Mouse (Mus musculus): ENCODE results near the gene Trim24.

Gene Trim24

DNA sequence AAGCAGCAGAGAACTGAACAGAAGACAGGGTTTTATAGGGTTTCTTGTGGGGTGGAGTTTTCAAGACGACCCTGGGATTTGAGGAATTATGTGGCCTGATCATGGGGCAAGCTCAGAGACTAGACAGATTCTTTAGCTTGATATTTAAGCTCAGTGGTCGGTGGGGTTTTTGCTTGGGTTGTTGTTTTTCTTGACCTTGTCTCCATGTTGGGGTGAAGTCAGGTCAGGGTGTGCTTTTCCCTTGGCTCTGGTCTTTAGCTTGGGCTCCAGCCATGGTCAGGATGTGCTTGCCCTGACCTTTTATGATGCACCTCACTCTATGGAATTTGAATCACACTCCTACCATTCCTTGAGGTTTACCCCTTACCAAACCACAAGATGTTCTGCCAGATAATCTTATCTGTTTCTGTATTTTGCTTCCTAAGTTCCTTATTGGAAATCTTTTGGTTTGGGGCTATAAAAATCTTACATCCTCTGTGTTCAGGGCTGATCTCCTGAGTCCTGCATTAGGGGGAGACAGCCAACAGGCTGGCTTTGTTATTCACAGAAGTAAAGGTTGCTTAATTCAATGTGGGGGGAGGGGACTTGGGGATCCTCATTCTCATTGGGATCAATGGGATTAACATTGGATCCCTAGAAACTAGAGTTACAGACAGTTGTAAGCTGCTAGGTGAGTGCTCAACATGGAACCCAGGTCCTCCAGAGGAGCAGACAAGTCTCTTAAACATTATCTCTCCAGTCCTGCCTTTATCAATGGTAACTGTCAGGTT is 6.5 kb upstream of the Trim24 start:
- no peak for DNase-seq (ENCODE audit: low spot score in 2 of 2)

DNA sequence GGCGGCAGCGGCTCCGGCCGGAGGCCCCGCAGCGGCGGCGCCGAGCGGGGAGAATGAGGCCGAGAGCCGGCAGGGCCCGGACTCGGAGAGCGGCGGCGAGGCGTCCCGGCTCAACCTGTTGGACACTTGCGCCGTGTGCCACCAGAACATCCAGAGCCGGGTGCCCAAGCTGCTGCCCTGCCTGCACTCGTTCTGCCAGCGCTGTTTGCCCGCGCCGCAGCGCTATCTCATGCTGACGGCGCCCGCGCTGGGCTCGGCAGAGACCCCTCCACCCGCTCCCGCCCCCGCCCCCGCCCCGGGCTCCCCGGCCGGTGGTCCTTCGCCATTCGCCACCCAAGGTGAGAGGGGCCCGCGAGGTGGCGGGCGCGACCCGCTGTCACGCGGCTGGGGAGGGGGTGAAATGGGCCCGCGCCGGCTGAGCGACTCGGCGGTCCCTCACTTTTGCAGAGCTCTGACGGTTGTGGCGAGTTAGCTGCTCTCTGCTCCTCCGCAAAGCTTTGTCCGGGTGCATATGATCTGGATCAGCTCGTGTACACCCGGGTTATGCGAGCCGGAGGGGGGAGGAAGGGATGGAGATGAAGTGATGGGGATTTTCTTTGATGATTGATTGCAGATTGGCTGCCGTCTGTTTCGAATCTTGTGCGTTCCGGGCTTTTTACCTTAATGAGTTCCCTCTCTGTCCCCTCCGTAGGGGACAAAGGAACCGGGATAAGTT is 683 bp downstream of the Trim24 start:
- DNase-seq (ENCODE audit: low spot score in 2 of 2), result peak; percentile 67 to 71

DNA sequence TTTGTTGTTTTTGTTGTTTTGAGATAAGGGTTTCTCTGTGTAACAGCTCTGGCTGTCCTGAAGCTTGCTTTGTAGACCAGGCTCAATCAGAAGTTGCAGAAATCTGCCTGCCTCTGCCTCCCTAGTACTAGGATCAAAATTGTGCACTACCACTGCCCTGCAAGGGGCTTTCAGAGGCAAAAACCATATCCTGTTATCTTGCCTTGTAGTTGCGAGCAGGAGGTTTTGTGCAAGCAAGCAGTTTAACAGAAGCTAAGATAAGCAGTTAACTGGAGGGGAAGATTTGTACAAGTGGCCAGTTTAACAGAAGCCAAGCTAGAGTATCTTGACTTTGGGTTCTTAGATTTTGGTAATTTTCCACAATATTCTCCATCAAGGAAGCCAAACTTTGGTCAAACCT is 2.2 kb downstream of the Trim24 start:
- DNase-seq (ENCODE audit: low spot score in 2 of 2), result no peak

DNA sequence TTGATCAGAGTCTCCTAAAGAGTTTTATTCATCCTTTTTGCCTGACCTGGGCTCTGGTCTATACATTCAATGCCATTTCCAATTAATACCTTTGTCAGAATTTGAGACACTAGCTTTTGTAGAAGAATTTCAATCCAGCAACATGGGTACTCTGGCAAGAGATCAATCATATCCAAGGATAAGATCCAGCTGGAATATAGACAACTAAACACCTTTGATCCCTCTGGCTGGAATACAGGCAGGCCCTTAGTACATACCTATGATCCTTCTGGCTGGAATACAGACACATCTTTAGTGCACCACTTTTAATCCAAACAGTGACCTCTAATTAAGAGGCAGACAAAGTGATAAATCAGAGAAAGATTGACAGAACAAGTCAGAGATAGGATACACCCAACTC is 3.1 kb downstream of the Trim24 start:
- DNase-seq (ENCODE audit: low spot score in 2 of 2), result no peak

DNA sequence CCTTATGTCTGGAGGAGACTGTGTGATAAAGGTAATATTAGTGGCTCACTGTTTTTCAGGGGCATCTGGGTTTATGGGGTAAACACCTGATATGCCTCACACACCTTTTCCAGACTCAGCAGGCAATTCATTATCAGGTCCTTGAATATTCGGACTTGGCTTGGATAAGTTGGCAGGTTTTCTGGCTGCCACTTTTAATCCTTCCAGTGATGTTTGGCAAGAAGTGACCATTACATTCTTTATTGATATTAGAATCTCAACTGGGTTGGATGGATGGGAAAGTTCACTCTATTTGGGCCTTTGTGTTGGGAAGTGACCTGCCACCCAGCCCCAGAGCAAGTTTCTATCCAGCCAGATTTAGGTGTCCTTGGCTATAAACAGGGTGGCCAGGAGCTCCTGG is 7.6 kb downstream of the Trim24 start:
- no peak for DNase-seq (ENCODE audit: low spot score in 2 of 2)

DNA sequence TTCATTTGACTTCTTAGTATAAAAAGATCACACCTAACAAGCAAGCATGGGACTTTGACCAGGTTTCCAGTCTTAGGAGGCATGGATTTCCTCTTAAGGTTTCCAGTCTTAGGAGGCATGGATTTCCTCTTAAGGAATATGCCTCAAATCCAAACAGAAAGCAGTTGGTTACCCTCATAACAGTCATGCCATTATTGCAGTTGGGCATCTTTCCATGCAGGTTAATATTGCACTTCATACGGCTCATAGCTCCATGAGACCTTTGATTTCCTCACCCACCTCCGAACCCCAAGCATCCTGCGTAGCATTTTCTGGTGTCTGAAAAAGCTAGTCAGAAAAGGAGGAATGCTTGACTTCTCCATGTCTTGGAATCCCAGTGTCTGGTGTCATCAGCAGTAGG is 10.0 kb downstream of the Trim24 start:
- no peak for DNase-seq (ENCODE audit: low spot score in 2 of 2)

DNA sequence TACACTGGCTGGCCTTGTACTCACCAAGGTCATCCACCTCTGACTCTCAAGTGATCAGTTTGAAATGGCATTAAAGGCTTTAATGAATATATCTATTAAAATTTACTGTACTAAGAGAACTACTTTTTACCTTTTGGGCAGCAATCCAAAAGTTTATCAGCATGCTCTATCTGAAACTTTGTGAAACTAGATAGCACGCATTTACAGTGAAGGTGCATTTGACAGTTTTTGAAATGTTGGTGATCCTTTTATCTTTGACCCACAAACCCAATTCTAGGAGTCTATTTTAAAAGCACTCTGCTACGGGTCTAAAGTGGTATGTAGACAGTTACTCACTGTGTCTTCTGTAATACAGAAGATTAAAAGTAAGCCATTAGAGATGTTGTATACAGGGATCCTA is 23.0 kb downstream of the Trim24 start:
- DNase-seq (ENCODE audit: low spot score in 2 of 2), result peak in 1 of 2 experiments; percentile 11

DNA sequence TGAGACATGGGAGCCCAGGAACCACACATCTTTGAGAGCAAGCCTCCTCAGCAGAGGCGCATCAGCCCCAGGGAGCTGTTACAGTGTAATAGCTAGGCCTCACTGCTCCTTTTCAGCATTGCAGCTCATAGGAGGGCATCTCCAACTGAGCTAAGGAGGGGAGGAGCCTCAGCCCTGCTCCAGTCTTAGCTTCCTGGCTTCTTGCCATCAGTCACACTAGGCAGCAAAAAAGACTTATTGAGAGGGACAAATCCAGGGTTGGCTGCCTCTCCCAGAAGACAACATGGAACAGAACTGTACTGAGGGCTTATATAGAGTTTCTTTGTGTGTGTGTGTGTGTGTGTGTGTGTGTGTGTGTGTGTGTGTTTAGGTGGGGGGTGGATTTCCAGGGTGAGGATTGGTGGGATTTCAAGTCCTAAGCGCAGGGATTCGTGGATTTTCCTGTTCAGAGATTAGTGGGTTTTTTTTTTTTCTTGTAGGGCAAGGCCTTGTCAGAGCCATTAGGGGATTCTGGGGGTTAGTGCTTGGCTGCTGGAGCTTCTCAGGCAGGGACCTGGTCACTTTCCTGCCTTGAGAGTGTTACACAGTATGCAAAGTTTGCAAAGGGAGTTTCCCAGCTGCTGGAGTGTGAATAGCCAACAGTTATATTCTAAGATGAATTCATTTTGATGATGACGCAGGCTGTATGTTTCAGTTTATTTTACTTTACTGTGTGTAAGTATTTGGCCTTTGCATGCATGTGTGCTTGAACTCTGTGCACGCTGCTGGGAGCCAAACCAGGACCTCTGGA is 25.2 kb downstream of the Trim24 start:
- peak; percentile 20 for DNase-seq (ENCODE audit: low spot score in 2 of 2)

DNA sequence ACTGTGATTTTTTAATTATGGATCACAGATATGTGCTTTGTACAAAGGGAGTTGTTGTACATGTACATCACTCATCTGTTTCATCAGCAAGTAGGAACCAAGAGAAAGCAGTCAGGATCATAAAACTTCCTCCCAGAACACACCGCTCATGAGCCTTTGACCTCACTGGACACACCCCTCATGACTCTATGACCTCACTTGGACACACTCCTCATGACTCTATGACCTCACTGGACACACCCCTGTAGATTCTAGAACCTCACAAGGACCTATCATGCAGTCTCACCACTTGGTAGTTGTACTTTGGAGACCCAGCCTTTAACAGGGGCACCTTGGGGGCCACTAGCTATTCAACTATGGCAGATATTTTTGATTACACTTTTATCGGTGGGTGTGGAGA is 29.6 kb downstream of the Trim24 start:
- DNase-seq (ENCODE audit: low spot score in 2 of 2), result no peak

DNA sequence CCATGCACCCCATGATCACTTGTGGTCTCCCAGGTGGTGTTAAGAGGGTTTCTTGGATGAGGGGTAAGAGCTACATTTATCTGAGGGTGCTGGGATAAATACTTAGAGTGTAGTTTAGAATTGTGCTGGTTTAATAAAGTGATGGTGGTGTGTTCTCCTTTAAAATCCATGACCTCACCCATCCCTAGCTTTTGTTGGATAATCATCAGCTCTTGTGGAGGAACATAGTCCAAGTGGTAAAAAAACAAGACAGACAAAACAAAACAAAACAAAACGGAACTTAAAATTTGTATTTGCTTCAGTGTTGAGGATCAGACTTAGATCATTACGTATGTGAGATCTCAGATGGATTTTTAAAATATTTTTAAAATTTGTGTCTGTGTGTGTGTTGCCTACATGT is 31.2 kb downstream of the Trim24 start:
- DNase-seq (ENCODE audit: low spot score in 2 of 2), result no peak

DNA sequence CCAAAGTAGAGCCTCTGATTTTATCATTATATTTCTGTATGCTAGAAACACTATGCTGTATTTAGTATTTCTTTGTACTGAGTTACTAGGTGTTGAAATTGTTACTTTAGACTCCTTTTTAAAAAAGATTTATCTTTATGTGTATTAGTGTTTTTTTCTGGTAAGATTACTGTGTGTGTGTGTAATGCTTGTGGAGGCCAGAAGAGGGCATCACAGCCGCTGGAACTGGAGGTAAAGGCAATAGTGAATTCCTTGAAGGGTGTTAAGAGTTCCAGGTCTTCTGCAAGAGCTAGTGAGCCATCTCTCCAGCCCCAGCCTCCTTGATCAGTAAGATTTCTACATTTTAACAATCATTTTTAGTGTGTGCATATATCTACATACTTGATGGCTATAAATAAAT is 33.2 kb downstream of the Trim24 start:
- DNase-seq (ENCODE audit: low spot score in 2 of 2), result no peak

DNA sequence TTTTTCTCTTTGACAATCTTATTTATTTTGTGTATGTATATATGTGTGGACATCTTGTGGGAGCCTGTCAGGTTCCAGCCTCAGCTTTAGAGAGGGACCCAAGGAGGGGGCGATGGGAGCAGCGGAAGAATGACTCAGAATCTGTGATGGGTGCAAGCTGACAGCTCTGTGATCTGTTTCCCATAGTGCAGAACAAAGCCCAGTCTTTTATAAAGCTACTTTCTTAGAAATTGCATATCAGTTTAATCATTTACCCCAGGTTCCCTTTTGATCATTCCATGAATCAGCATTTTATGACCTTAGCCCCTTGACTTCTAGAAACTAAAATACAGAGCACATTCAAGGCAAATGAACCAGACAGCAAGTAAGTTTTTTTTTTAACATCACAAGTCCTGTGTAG is 42.9 kb downstream of the Trim24 start:
- no peak for DNase-seq (ENCODE audit: low spot score in 2 of 2)

DNA sequence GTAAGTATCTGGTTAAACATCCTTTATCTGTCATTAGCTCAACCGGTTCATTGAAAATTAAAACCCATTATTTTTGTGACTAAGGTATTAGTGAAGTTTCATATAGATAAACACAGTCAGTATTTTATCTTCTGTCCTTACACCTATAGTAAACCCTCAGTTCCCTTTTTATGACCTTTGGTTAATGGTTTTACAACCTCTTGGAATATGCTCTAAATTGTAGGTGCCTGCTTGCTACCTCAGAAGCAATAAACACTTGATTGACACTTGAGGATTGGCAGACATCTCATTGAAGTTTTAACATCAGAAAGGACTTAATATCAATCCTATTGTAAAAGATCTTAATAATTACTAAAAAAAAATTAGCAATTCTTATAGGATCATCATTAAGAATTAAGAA is 54.5 kb downstream of the Trim24 start:
- no peak for DNase-seq (ENCODE audit: low spot score in 2 of 2)

DNA sequence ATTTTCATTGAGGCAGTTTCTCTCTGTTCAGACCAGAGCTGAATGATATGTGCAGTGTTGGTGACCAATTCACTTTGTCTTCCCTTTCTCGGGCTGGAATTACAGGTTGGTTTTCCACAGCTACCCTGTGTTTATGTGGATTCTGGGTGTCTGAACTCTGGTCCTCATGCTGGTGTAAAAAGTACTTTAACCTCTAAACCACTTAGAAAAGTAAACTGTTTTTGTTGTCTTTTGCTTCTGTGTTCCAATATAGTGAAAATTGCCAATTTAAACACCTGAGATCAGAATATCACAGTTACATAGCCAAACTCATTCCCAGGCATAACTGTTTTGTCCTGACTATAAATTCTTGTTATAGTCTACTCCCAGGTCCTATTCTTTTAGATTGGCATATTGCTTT is 56.1 kb downstream of the Trim24 start:
- no peak for DNase-seq (ENCODE audit: low spot score in 2 of 2)

DNA sequence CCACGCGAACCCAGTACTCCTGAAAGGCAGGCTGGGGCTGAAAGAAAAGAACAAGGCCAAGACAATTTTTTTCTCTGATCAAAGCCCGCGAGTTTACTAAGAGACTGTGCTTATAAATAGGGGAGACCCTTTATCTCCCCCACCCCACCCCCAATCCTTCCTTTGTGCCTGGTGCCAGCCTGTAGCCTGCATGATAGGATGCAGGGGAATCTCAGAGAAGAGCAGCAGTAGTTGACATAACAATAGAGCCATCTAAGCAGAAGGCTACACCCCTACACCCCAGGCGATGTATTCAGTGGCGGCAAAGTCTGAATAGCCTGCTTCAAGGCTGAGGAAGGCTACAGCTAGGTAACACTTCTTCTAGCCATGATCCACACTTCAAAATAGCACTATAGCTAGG is 65.9 kb downstream of the Trim24 start:
- no peak for DNase-seq (ENCODE audit: low spot score in 2 of 2)

DNA sequence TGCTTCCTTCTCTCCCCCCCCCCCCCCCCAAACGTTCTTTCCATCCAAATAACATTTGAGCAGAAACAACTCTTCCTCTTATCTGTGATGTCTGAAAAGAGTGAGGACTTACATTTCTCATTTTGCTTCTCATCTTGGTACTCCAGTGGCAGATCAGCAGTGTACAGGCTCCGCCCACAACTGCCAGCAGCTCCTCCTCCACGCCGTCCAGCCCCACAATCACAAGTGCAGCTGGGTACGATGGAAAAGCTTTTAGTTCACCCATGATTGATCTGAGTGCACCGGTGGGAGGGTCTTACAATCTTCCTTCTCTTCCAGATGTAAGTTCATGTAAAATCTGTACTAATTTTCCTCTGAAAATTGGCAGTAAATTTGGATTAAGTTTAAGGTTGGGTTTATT is 80.7 kb downstream of the Trim24 start:
- no peak for DNase-seq (ENCODE audit: low spot score in 2 of 2)

DNA sequence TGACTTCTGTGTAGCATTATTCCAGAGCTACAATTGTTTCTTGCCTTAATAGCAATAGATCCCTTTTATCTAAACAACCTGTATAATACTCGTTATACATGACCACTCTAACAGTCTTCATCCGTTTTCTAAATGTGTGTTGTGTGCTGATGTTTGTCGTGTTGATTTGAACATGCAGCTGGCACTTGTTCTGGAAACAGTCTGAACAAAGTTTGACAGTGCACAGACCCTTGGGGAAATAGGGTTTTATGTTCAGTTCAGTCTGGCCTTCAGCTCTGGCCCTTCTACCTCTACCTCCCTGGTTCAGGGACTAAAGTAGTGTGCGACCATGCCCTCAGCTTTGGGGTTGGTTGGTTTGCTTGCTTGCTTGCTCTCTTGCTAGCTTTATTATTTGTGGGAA is 96.8 kb downstream of the Trim24 start:
- DNase-seq (ENCODE audit: low spot score in 2 of 2), result no peak

DNA sequence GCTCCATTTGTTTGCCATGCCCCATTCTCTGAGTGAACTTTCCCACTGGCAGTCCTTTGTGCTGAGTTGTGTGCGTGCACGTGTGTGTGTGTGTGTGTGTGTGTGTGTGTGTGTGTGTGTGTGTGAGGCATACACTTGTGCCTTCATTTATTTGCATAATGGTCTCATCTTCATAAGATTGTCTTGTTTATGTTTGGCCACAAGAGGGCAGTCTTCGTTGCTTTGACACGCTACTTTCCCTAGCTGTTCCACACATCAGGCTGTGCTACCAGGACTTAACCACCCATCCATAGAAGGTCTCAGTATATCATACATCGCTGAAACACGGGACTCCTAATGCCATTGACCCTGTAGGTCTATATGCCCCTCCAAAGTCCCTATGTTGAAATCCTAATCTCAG is 136.8 kb downstream of the Trim24 start:
- peak in 1 of 2 experiments; percentile 53 for DNase-seq (ENCODE audit: low spot score in 2 of 2)

DNA sequence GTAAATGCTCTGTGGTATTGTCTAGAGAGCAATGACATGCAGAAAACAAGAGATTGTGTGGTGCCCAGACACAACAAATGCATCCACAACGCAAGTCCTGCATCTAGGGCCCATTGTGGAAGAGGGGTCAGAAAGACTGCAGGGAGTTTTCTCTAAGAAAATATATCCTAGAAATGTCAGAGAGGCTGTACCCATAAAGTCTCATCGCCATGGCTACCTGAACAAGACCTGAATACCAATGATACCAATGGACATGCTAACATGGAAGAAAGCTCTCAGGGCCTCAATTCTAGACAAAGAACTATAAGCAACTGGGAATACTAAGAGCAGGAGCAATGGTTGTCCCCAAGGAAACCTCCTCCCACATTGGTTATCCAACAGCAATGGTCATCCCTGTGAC is 142.2 kb downstream of the Trim24 start:
- no peak for DNase-seq (ENCODE audit: low spot score in 2 of 2)
